Mouse (Mus musculus) lung, adult 2 months (tissue): ENCODE data around the gene Satb1.

Experiments used
- CTCF ChIP-seq: fragments of 200-500 bp; IDR thresholded peaks from 2 replicates; pipeline ENCODE4 v1.5.1; 2011; ENCODE audit warnings: mild to moderate bottlenecking, low read length, control low read depth; ENCODE audit not compliant: insufficient read depth
- POLR2A ChIP-seq: fragments of 200-500 bp; IDR thresholded peaks from 2 replicates; pipeline ENCODE4 v1.6.1; 2011; ENCODE audit warnings: low read depth, mild to moderate bottlenecking, control low read depth, low read length, borderline replicate concordance; ENCODE audit errors: extremely low read depth

GRCm38 (mm10) chr17:51775070-51775881, 57.8 kb downstream of the Satb1 start:
- TF ChIP-seq POLR2A (no peak), CTCF (no peak)
